Mouse (Mus musculus) kidney, embryonic 15.5 days (tissue): ENCODE measurements around the gene Tjp3. TPM values are rescaled to one million over a fixed set of nuclear protein-coding genes. Genes with fewer than 3 reads are reported as not detected.

Source experiments
- ATAC-seq: fragments of 200-750 bp; cut with Nextera tagmentation; replicated peaks from 2 replicates; pipeline ENCODE4 v1.8.0; 2017; ENCODE audit warnings: moderate TSS enrichment; ENCODE audit not compliant: low FRiP score
- H3K27ac ChIP-seq: fragments of 300-500 bp; sonication (generic); 2 replicates; pipeline ENCODE4 v1.5.1; 2015; ENCODE audit warnings: mild to moderate bottlenecking, inconsistent platforms
- H3K27me3 ChIP-seq: fragments of 300-500 bp; sonication (generic); 2 replicates; pipeline ENCODE4 v1.6.1; 2015; ENCODE audit warnings: inconsistent platforms
- H3K36me3 ChIP-seq: fragments of 300-500 bp; sonication (generic); 2 replicates; pipeline ENCODE4 v1.6.1; 2015; ENCODE audit warnings: inconsistent platforms
- H3K4me1 ChIP-seq: fragments of 300-500 bp; sonication (generic); 2 replicates; pipeline ENCODE4 v1.6.1; 2015; ENCODE audit warnings: inconsistent platforms
- H3K4me2 ChIP-seq: fragments of 300-500 bp; sonication (generic); 2 replicates; pipeline ENCODE4 v1.6.1; 2015; ENCODE audit warnings: moderate library complexity, mild to moderate bottlenecking, inconsistent platforms
- H3K4me3 ChIP-seq: fragments of 300-500 bp; sonication (generic); replicated peaks from 2 replicates; pipeline ENCODE4 v1.5.1; 2015; ENCODE audit warnings: mild to moderate bottlenecking, inconsistent platforms
- H3K9ac ChIP-seq: fragments of 300-500 bp; sonication (generic); 2 replicates; pipeline ENCODE4 v1.6.1; 2015; ENCODE audit warnings: mild to moderate bottlenecking, inconsistent platforms
- H3K9me3 ChIP-seq: fragments of 300-500 bp; sonication (generic); replicated peaks from 2 replicates; pipeline ENCODE4 v1.6.1; 2016; ENCODE audit warnings: inconsistent platforms
- WGBS: fragments of 180-500 bp; shearing (Covaris S2); methylation state at CpG from one replicate; pipeline ENCODE4 v1.1.7; 2015; ENCODE audit warnings: mixed read lengths; 5-methylcytosine and 5-hydroxymethylcytosine counted together
- polyA plus RNA-seq: library from polyadenylated mRNA; unstranded; fragments of >200 nt; fragmentation: Nextera tagmentation; extraction: Ambion mirVana; gene quantifications from 2 replicates; pipeline ENCODE4 v1.2.1, GENCODE M21; 2015

Gene Tjp3
- polyA plus RNA-seq, 1 experiment from 2014 or later: 18.1 TPM

DNA sequence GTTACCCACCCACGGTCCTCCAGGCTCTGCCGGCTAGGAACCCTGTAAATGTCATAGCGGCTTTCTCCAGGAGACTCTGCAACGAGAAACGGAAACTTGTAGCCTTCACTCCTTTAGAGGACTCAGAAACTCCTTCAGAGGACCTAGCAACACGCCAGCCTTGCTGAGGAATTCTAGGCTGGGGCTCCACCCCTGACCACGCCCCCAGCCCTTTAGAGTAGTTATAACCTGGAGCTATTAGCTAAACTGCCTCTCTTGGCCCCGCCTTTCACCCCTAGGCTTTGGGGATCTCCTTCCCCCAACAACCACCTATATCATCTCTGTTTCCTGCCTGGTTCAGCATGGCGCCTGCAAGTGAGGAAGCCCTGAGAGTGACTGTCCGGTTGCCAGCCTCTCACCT is 11.9 kb downstream of the Tjp3 start:
- Histone ChIP-seq H3K27me3 (peaks cover 34% of the 10 kb centered on the region), H3K9ac (no peak overlapping the region), H3K4me3 (no peak overlapping the region), H3K27ac (no peak overlapping the region), H3K4me2 (peak overlapping the region; percentile 18; the same call in 1 of the 2 replicates), H3K36me3 (peaks cover 8% of the 10 kb centered on the region), H3K9me3 (no peaks in the 10 kb centered on the region; the same call in 1 of the 2 replicates), H3K4me1 (peaks cover 20% of the 10 kb centered on the region)
- 31% methylated on average over 10 of the region's 10 CpGs for WGBS
- ATAC-seq: no peak

DNA sequence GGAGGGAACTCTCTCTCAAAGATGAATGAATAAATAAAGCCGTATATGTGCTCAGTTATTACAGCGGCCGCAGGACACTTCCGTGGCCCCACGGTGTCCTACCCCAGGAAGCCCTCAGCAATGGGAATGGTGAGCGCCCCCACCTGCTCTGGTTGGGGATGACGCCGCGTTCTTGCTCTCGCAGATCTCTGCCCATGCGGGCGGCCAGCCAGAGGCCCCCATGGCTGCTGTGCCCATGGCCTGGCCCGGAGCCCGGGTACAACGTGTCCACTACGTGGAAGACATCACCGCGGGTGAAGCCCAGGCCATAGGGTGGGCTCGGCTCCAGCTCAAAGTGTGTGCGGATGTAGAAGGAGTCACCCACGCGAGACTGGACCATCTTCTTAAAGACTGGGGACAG is 13.7 kb downstream of the Tjp3 start:
- H3K9ac ChIP-seq: no peak overlapping the region
- no peak overlapping the region for H3K4me3 ChIP-seq
- ATAC-seq: no peak
- 84% methylated on average over 22 of the region's 22 CpGs for WGBS
- peaks cover 6% of the 10 kb centered on the region for H3K4me1 ChIP-seq
- H3K4me2 ChIP-seq: no peak overlapping the region
- H3K36me3 ChIP-seq: peaks cover 26% of the 10 kb centered on the region
- no peaks in the 10 kb centered on the region; the same call in 1 of the 2 replicates for H3K9me3 ChIP-seq
- no peak overlapping the region for H3K27ac ChIP-seq
- peaks cover 18% of the 10 kb centered on the region; the same call in 1 of the 2 replicates for H3K27me3 ChIP-seq

DNA sequence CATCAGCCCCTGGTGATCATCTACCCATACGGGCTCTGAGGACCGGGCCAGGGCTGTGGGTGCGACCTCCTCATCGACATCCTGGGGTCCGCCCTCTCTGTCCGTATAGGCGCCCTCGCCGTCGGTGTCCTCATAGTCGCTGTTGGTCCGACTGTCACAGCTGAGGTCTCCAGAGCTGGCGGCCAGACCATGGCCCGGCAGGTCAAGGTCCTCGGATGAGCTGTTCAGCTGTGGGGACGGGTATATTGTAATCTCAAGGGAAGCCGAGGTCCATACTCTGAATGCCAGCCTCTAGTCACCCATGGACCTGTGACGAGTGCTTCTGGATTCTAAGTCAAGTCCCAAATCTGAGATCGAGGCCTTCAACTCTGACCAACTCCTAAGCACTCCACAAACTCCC is 17.5 kb downstream of the Tjp3 start:
- peaks cover 6% of the 10 kb centered on the region for H3K4me1 ChIP-seq
- ATAC-seq: no peak
- peaks cover 59% of the 10 kb centered on the region for H3K36me3 ChIP-seq
- H3K27me3 ChIP-seq: no peaks in the 10 kb centered on the region
- no peak overlapping the region for H3K9ac ChIP-seq
- no peak overlapping the region for H3K4me3 ChIP-seq
- WGBS: 94% methylated on average over 19 of the region's 19 CpGs
- no peaks in the 10 kb centered on the region; the same call in 1 of the 2 replicates for H3K9me3 ChIP-seq
- H3K4me2 ChIP-seq: no peak overlapping the region
- no peak overlapping the region for H3K27ac ChIP-seq

DNA sequence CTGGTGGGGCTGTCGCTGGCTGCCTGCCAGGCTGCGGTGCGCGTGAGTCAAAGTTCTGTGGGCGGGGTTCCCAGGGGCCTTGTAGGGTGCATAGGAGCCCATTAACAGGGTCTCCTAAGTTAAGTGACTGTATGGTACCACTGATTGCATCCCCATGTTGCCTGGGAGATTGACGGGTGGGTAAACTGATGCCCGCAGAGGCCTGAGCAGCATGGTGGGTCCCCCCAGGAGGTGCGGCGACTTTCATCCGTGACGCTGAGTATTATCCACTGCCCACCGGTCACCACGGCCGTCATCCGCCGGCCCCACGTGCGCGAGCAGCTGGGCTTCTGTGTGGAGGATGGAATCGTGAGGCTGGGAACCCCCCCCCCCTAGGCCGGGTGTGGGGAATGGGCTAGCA is 19.0 kb downstream of the Tjp3 start:
- Histone ChIP-seq H3K4me1 (peaks cover 12% of the 10 kb centered on the region), H3K9me3 (no peaks in the 10 kb centered on the region; the same call in 1 of the 2 replicates), H3K4me2 (no peak overlapping the region), H3K27ac (no peak overlapping the region), H3K4me3 (no peak overlapping the region), H3K36me3 (peaks cover 59% of the 10 kb centered on the region), H3K27me3 (no peaks in the 10 kb centered on the region), H3K9ac (no peak overlapping the region)
- 95% methylated on average over 21 of the region's 21 CpGs for WGBS
- ATAC-seq: no peak

DNA sequence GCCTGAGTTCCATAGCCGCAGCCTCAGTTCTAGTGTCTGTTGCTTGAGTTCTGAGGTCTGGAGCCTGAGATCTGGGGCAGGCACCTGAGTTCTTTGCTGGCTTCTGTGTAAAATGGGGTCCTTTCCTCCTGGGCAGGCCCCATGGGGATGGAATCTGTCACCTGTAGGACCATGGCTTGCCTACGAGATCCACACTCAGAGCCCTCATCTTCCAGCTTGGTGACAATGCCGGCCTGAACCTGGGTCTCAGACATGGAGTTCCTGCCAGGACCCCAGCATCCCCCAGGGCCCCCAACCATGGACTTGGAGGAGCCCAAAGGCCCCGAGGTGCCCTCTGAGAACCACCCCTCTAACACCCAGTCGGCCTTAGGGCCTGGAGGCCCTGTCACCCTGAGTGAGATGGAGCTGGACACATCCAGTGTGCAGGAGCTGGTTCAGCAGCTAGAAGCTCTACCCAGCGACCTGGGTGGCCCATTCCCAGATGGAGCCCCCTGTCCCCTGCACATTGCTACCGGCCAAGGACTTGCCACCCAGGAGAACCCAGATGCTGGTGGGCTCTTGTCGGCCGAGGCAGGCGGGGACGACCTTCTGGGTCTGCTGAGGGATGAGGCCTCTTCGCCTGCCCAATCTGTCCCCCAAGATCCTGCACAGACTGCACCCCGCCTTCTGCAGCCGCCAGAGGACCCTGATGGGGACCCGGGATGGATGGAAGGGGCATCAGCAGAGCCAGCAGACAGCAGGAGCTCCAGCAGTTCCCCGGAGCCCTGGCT is 22.6 kb downstream of the Tjp3 start:
- H3K36me3 ChIP-seq: peaks cover 62% of the 10 kb centered on the region
- WGBS: 83% methylated on average over 16 of the region's 16 CpGs
- peak overlapping the region; percentile 61; the same call in 1 of the 2 replicates for H3K27ac ChIP-seq

DNA sequence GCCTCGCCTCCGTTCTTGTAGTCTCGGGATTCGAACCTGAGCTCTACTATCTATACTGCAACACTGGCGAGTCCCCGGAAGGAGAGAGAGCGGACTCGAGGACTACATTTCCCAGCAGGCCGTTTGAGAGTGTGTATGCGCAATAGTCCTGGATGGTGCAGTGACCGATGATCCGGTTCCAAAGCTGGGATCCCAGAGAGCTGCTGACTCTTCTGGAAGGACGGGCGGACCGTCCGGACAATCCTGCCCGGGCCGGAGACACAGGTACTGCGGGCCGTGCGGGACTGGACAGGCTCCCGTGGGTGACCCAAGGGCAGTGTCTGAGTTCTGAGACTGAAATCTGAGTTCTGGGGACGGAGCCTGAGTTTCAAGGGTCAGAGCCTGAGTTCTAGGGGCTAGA is 23.3 kb downstream of the Tjp3 start:
- no peaks in the 10 kb centered on the region for H3K9me3 ChIP-seq
- 3% methylated on average over 23 of the region's 23 CpGs for WGBS
- peaks cover 62% of the 10 kb centered on the region for H3K36me3 ChIP-seq
- H3K9ac ChIP-seq: peak overlapping the region; percentile 90
- H3K4me1 ChIP-seq: peaks cover 20% of the 10 kb centered on the region
- H3K4me3 ChIP-seq: peak overlapping the region; percentile 71
- ATAC-seq: peak; percentile 41; the same call in 1 of the 2 replicates
- H3K27ac ChIP-seq: peak overlapping the region; percentile 61; the same call in 1 of the 2 replicates
- peak overlapping the region; percentile 85 for H3K4me2 ChIP-seq
- H3K27me3 ChIP-seq: no peaks in the 10 kb centered on the region

More for the DNA sequence above, 22.6 kb downstream of the Tjp3 start:
- Histone ChIP-seq H3K4me2 (peak overlapping the region; percentile 85), H3K4me1 (peaks cover 20% of the 10 kb centered on the region), H3K4me3 (peak overlapping the region; percentile 71), H3K9ac (peak overlapping the region; percentile 90), H3K9me3 (no peaks in the 10 kb centered on the region), H3K27me3 (no peaks in the 10 kb centered on the region)
- ATAC-seq: no peak

DNA sequence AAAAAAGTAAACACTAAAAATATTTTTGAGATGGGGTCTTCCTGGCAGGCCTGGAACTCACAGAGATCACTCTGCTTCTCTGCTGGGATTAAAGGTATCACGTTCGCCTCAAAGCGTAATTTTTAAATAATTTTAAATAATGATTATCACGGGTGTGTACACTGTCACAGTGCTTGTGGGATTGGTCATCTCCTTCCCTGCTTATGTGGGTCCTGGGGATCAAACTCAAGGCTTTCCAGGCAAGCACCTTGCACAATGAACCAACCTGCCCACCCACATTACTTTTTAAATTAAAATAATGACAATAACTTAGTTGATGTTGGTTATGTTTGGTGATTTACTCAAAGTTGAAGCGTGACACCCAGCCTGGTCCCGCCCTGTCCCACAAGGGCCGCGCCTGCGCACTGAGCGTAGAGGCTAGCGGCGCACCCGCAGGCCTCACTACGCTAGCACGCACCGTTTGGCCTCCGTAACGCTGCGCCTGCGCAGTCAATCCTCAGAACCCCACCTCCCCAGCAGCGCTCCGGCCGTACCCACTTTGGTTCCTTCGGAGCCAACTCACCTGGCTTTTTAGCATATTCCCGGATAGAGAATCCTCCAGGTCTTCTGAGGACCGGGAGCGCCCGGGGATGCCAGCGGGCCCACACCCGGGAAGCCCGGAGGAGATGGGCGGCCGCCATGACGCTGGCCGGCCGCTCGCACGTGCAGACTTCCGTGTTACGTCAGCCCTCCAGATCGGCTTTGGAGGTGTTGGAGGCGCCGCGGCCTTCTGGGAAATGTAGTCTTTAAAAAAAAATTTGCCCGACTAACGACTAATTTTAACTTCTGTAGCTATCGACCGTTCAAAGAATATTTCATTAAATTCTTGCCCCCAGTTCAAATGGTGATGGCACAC is 24.9 kb downstream of the Tjp3 start, which contains the start of the genes Mrpl54 and Apba3:
TSS of gene Mrpl54 (minus strand) at position 724 of the 895 bp plus-strand sequence.
TSS of gene Apba3 (plus strand) at position 750 of the 895 bp plus-strand sequence.
- Histone ChIP-seq H3K4me3 (peak within 1 kb of the TSS; percentile 80), H3K36me3 (peaks cover 59% of the 10 kb centered on the region), H3K4me2 (peak within 1 kb of the TSS; percentile 85), H3K9me3 (no peaks in the 10 kb centered on the region), H3K27me3 (no peaks in the 10 kb centered on the region), H3K9ac (peak within 1 kb of the TSS; percentile 77), H3K4me1 (peaks cover 20% of the 10 kb centered on the region), H3K27ac (peak within 1 kb of the TSS; percentile 92)
- ATAC-seq: peak; percentile 92
- under 1% methylated on average over 48 of the region's 48 CpGs for WGBS

DNA sequence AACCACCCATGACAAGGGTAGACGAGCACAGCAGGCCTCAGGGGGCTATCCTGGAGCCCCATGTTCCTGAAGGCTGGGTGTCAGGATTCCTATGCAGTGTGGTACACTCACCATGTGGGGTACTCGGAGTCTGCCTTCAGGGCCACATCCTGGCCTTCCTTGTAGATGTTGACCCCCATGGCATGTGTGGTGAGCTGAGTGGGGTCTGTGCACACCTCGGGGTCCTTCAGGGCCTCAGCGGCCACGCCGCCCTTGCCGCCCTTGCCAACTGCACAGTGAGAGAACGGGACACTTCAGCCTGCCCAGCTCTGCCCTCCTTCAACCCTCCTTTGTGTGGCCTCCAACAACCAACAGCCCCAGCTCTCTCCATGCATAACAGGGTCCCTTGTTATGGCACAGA is 25.8 kb downstream of the Tjp3 start:
- H3K4me3 ChIP-seq: peak overlapping the region; percentile 80
- H3K9ac ChIP-seq: peak overlapping the region; percentile 16; the same call in 1 of the 2 replicates
- ATAC-seq: no peak
- 92% methylated on average over 8 of the region's 8 CpGs for WGBS
- peaks cover 20% of the 10 kb centered on the region for H3K4me1 ChIP-seq
- H3K36me3 ChIP-seq: peaks cover 54% of the 10 kb centered on the region
- H3K4me2 ChIP-seq: peak overlapping the region; percentile 75
- H3K27me3 ChIP-seq: peaks cover 5% of the 10 kb centered on the region; the same call in 1 of the 2 replicates
- H3K27ac ChIP-seq: no peak overlapping the region
- H3K9me3 ChIP-seq: no peaks in the 10 kb centered on the region

DNA sequence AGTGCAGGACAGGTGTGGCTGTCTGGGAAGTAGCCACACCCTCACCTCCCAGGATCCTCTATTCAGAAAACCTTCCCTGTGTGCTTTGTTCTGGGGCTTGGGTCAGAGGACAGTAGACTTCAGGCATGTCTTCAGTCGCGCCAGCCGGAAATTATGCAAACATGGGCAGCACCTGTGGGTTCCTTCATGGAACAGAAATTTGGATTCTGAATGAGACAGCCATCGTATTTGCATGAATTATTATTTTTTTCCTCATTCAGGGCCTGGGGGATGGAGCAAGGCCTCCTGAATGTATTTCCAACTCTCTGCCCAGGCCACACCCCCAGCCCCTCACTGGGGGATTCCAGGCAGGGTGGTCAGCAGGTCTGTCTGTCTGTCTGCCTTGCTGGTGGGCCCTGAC is 30.4 kb downstream of the Tjp3 start:
- Histone ChIP-seq H3K4me1 (peaks cover 32% of the 10 kb centered on the region), H3K36me3 (peaks cover 42% of the 10 kb centered on the region), H3K9me3 (no peaks in the 10 kb centered on the region), H3K27ac (no peak overlapping the region), H3K9ac (no peak overlapping the region), H3K27me3 (peaks cover 49% of the 10 kb centered on the region), H3K4me3 (no peak overlapping the region), H3K4me2 (no peak overlapping the region)
- ATAC-seq: no peak
- 92% methylated on average over 4 of the region's 4 CpGs for WGBS

DNA sequence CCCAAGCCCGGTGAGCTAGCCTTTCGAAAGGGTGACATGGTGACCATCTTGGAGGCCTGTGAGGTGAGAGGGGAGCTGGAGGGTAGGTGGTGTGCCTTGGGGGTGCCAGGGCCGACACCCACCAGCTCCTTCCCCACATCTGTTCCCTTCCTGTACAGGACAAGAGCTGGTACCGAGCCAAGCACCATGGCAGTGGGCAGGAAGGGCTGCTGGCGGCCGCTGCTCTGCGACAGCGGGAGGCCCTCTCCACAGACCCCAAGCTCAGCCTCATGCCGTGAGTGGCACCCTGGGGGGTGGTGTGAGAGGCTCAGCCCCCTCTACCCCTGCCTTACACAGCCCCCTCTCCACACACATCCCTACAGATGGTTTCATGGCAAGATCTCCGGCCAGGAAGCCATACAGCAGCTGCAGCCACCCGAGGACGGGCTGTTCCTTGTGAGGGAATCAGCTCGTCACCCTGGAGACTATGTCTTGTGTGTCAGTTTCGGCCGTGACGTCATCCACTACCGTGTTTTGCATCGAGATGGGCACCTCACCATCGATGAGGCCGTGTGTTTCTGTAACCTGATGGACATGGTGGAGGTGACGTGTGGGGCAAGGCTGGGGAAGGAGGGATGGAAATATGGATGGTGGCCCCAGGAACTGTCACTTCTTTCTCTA is 32.0 kb downstream of the Tjp3 start:
- 39% methylated on average over 21 of the region's 21 CpGs for WGBS
- Histone ChIP-seq H3K4me2 (no peak overlapping the region), H3K27ac (no peak overlapping the region), H3K9ac (0 out of 2 replicates have a peak overlapping the region, but pooled peaks have one; percentile 1), H3K4me3 (no peak overlapping the region), H3K27me3 (peaks cover 57% of the 10 kb centered on the region), H3K36me3 (peaks cover 30% of the 10 kb centered on the region), H3K9me3 (no peaks in the 10 kb centered on the region), H3K4me1 (peaks cover 24% of the 10 kb centered on the region)
- no peak for ATAC-seq
